10 mouse cellular contexts compared by ENCODE assay signal in the genomic region with DNA sequence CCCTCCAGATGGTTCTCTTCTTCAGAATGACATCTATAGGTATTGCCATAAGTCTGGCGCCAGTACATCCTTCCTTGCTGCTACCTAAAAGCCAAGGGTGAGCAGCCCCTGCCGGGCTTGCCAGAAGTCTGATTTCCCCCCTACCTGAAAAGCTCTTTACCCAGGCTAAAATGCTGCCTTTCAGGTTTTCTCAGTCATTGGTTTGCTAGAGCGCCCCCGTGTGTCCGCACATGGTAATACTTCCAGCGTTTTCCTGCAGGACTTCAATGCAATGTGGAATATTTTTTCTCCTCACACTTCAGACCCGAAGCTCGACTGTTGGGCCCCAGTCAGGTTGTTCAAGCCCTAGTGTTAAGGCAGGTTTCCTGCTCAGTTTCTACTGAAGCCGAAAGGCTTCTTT. TPM values are rescaled to one million over a fixed set of nuclear protein-coding genes. Genes with fewer than 3 reads are reported as not detected.
DNase-seq lines count a peak whose midpoint lies in the region; ATAC-seq and TF ChIP-seq lines count a peak whose summit lies in the region.
"Had no signal": no experiment of that assay in that cellular context is flagged by ENCODE, and none has a peak within 500 bp of the region (broad histone marks: within the 10 kb centered on the region; RNA-seq: fewer than 3 reads in every experiment).

No protein-coding gene starts in this region.

- H3K9ac ChIP-seq in kidney, embryonic 16.5 days (replicated peaks; ENCODE audit: low read length) = no peak overlapping the region
- no peak overlapping the region for H3K9ac ChIP-seq in liver, embryonic 14.5 days (replicated peaks)
- H3K9ac ChIP-seq: liver, embryonic 15.5 days had no signal

- H3K4me3 ChIP-seq in kidney, adult 2 months (ENCODE audit: insufficient read depth, low read depth, low read length) = no peak overlapping the region
- no peak overlapping the region for H3K4me3 ChIP-seq in kidney, embryonic 16.5 days (ENCODE audit: low read length)
- no peak overlapping the region for H3K4me3 ChIP-seq in liver, embryonic 14.5 days (ENCODE audit: insufficient read depth in 1 of 2, low read depth in 2 of 2, low read length in 2 of 2)
- H3K4me3 ChIP-seq: erythroblast, embryonic 14.5 days; liver, embryonic 15.5 days had no signal

- TF ChIP-seq CTCF in kidney, adult 2 months (conservative IDR thresholded peaks at IDR 0.05; ENCODE audit: insufficient read depth, insufficient read length, low read depth, low read length) = peak; percentile 56
- TF ChIP-seq CTCF in liver, embryonic 14.5 days (IDR thresholded peaks at IDR 0.05; ENCODE audit: low read depth) = peak; percentile 69

- no peaks in the 10 kb centered on the region for H3K9me3 ChIP-seq in kidney, embryonic 16.5 days (ENCODE audit: low read length)
- H3K9me3 ChIP-seq in liver, embryonic 14.5 days (ENCODE audit: control insufficient read depth, low read length) = no peaks in the 10 kb centered on the region
- H3K9me3 ChIP-seq: liver, embryonic 15.5 days had no signal

- DNase-seq in kidney, adult 2 months = peak; percentile 33
- DNase-seq in T-cell, adult 2 months (ENCODE audit: low spot score) = peak; percentile 32
- peak; percentile 79 to 82 for DNase-seq in cerebellum, postnatal 10 days
- peak; percentile 68 for DNase-seq in induced T-regulatory cell, adult 2 months (ENCODE audit: low read depth)
- no peak for DNase-seq in liver, embryonic 14.5 days (ENCODE audit: low read depth in 3 of 3, low spot score in 3 of 3)
- peak; percentile 64 for DNase-seq in right cerebral cortex, postnatal 14 days

- no peak for ATAC-seq in kidney, embryonic 16.5 days (ENCODE audit: low FRiP score, low TSS enrichment)
- no peak for ATAC-seq in liver, embryonic 14.5 days (ENCODE audit: insufficient read depth)
- ATAC-seq in activated CD4-positive, CD25-positive, alpha-beta regulatory T cell, adult 4 months = no peak

- no peak for TF ChIP-seq EP300 in liver, embryonic 14.5 days (IDR thresholded peaks at IDR 0.05; ENCODE audit: low read depth)

- WGBS in kidney, adult 2 months = 7% methylated on average over 9 of the region's 9 CpGs
- 21% methylated on average over 9 of the region's 9 CpGs for WGBS in kidney, embryonic 16.5 days
- 7% methylated on average over 9 of the region's 9 CpGs for WGBS in liver, embryonic 14.5 days (ENCODE audit: insufficient replicate concordance)

- no peaks in the 10 kb centered on the region for H3K36me3 ChIP-seq in kidney, adult 2 months (ENCODE audit: control insufficient read depth, insufficient read depth, low read length)
- no peaks in the 10 kb centered on the region for H3K36me3 ChIP-seq in kidney, embryonic 16.5 days (ENCODE audit: insufficient read depth, low read length)
- H3K36me3 ChIP-seq in liver, embryonic 14.5 days (replicated peaks; ENCODE audit: control insufficient read depth, insufficient read depth, low read depth) = no peaks in the 10 kb centered on the region
- H3K36me3 ChIP-seq: liver, embryonic 15.5 days had no signal

- no peaks in the 10 kb centered on the region for H3K27me3 ChIP-seq in kidney, adult 2 months (replicated peaks; ENCODE audit: control insufficient read depth, insufficient read depth, low read length)
- H3K27me3 ChIP-seq in kidney, embryonic 16.5 days (ENCODE audit: insufficient read depth, low read length) = peaks cover 21% of the 10 kb centered on the region
- peaks cover 6% of the 10 kb centered on the region for H3K27me3 ChIP-seq in liver, embryonic 14.5 days (ENCODE audit: control insufficient read depth, insufficient read depth, low read length)

- no peak overlapping the region for H3K4me2 ChIP-seq in kidney, embryonic 16.5 days (replicated peaks; ENCODE audit: low read depth, low read length)
- H3K4me2 ChIP-seq in liver, embryonic 14.5 days (ENCODE audit: low read depth) = no peak overlapping the region
- H3K4me2 ChIP-seq: liver, embryonic 15.5 days had no signal

- no peak overlapping the region for H3K27ac ChIP-seq in kidney, adult 2 months (ENCODE audit: insufficient read depth, low read depth, low read length)
- H3K27ac ChIP-seq in kidney, embryonic 16.5 days (ENCODE audit: low read length) = no peak overlapping the region
- H3K27ac ChIP-seq in liver, embryonic 14.5 days = no peak overlapping the region
- H3K27ac ChIP-seq: liver, embryonic 15.5 days had no signal

- no peak for TF ChIP-seq POLR2A in kidney, adult 2 months (IDR thresholded peaks at IDR 0.05; ENCODE audit: low read depth, low read length)

- H3K4me1 ChIP-seq in kidney, adult 2 months (ENCODE audit: control insufficient read depth, insufficient read depth, low read length) = no peaks in the 10 kb centered on the region
- H3K4me1 ChIP-seq in kidney, embryonic 16.5 days (ENCODE audit: insufficient read depth, low read length) = no peaks in the 10 kb centered on the region
- H3K4me1 ChIP-seq in liver, embryonic 14.5 days (replicated peaks; ENCODE audit: control insufficient read depth in 2 of 2, insufficient read depth in 2 of 2, low read length in 1 of 2) = no peaks in the 10 kb centered on the region
- H3K4me1 ChIP-seq: liver, embryonic 15.5 days had no signal

RNA-seq across cellular contexts. Expression of a gene that starts 5.9 kb away (rescaled TPM):
- 0.22 and 0.29 TPM in 2 replicates for polyA plus RNA-seq in kidney, adult 2 months (2012; rRNA removed)
- not detected in 2 replicates for polyA plus RNA-seq in kidney, embryonic 16.5 days (2015; fragmentation: Nextera tagmentation; extraction: Ambion mirVana)
- 0.02 TPM in 1 of 2 replicates, not detected in the other for polyA plus RNA-seq in liver, embryonic 14.5 days (2012; rRNA removed)
- polyA plus RNA-seq in liver, embryonic 14.5 days (2014; fragmentation: Nextera tagmentation; extraction: Ambion mirVana) = 0.11 TPM in 1 of 2 replicates, not detected in the other
- not detected for polyA plus RNA-seq in activated CD4-positive, CD25-positive, alpha-beta regulatory T cell, adult 4 months (2017; shearing (Covaris generic))
- polyA plus RNA-seq: erythroblast, embryonic 14.5 days had no signal

RNA-seq across cellular contexts. Expression of a gene that starts 42.5 kb away (rescaled TPM):
- polyA plus RNA-seq in kidney, adult 2 months (2012; rRNA removed) = 69.4 and 115 TPM in 2 replicates
- 409 and 453 TPM in 2 replicates for polyA plus RNA-seq in kidney, embryonic 16.5 days (2015; fragmentation: Nextera tagmentation; extraction: Ambion mirVana)
- polyA plus RNA-seq in liver, embryonic 14.5 days (2012; rRNA removed) = 261 and 564 TPM in 2 replicates
- 545 and 615 TPM in 2 replicates for polyA plus RNA-seq in liver, embryonic 14.5 days (2014; fragmentation: Nextera tagmentation; extraction: Ambion mirVana)
- polyA plus RNA-seq in activated CD4-positive, CD25-positive, alpha-beta regulatory T cell, adult 4 months (2017; shearing (Covaris generic)) = 1,000 to 10,000 TPM in 1 of 2 experiments, 100 to 1,000 TPM in 1; 652 to 1,206 TPM

RNA-seq across cellular contexts. Expression of a gene that starts 51.1 kb away (rescaled TPM):
- polyA plus RNA-seq in kidney, adult 2 months (2012; rRNA removed) = 5.3 and 5.7 TPM in 2 replicates
- polyA plus RNA-seq in kidney, embryonic 16.5 days (2015; fragmentation: Nextera tagmentation; extraction: Ambion mirVana) = 21.5 and 23.5 TPM in 2 replicates
- polyA plus RNA-seq in liver, embryonic 14.5 days (2012; rRNA removed) = 2.1 and 3.0 TPM in 2 replicates
- 3.0 and 3.1 TPM in 2 replicates for polyA plus RNA-seq in liver, embryonic 14.5 days (2014; fragmentation: Nextera tagmentation; extraction: Ambion mirVana)
- polyA plus RNA-seq in activated CD4-positive, CD25-positive, alpha-beta regulatory T cell, adult 4 months (2017; shearing (Covaris generic)) = 100 to 1,000 TPM; 146 to 160 TPM

Comparison
In these comparisons a context has a peak if more than half of its experiments do, and no peak if none do; other contexts are left out.
1. DNase-seq: peak in kidney, adult 2 months (single experiment), T-cell, adult 2 months (single experiment), cerebellum, postnatal 10 days (2 of 2), induced T-regulatory cell, adult 2 months (single experiment) and right cerebral cortex, postnatal 14 days (single experiment); none in liver, embryonic 14.5 days (0 of 3).